Mouse (Mus musculus): ENCODE results near the gene Crebl2. TPM values are rescaled to one million over a fixed set of nuclear protein-coding genes. Genes with fewer than 3 reads are reported as not detected.

Gene Crebl2
- total RNA-seq, 2 experiments from 2014 or later, result 19.4 to 19.5 TPM

GRCm38 (mm10) chr6:134870887-134871286 lies 40.9 kb downstream of the Crebl2 start:
- no peak for DNase-seq (ENCODE audit: low spot score in 2 of 2)

GRCm38 (mm10) chr6:134872236-134872635 lies 42.3 kb downstream of the Crebl2 start:
- DNase-seq (ENCODE audit: low spot score in 2 of 2), result no peak

- no peak for DNase-seq (ENCODE audit: low spot score in 2 of 2)
Measured at GRCm38 (mm10) chr6:134873018-134873417, 43.1 kb downstream of the Crebl2 start.

- DNase-seq (ENCODE audit: low spot score in 2 of 2), result no peak
Measured at GRCm38 (mm10) chr6:134876795-134877194, 46.8 kb downstream of the Crebl2 start.

GRCm38 (mm10) chr6:134877276-134877675 lies 47.3 kb downstream of the Crebl2 start:
- no peak for DNase-seq (ENCODE audit: low spot score in 2 of 2)

- DNase-seq (ENCODE audit: low spot score in 2 of 2), result no peak
Measured at GRCm38 (mm10) chr6:134877892-134878291, 47.9 kb downstream of the Crebl2 start.

GRCm38 (mm10) chr6:134879556-134879955 lies 49.6 kb downstream of the Crebl2 start:
- DNase-seq (ENCODE audit: low spot score in 2 of 2), result no peak

- peak in 1 of 2 experiments; percentile 39 for DNase-seq (ENCODE audit: low spot score in 2 of 2)
Measured at GRCm38 (mm10) chr6:134880046-134880445, 50.1 kb downstream of the Crebl2 start.

- DNase-seq (ENCODE audit: low spot score in 2 of 2), result no peak
Measured at GRCm38 (mm10) chr6:134883661-134884060, 53.7 kb downstream of the Crebl2 start.

GRCm38 (mm10) chr6:134885515-134885914 lies 55.6 kb downstream of the Crebl2 start:
- no peak for DNase-seq (ENCODE audit: low spot score in 2 of 2)

- no peak for DNase-seq (ENCODE audit: low spot score in 2 of 2)
Measured at GRCm38 (mm10) chr6:134886475-134886874, 56.5 kb downstream of the Crebl2 start.

- DNase-seq (ENCODE audit: low spot score in 2 of 2), result peak; percentile 24 to 40
Measured at GRCm38 (mm10) chr6:134887008-134887407, 57.1 kb downstream of the Crebl2 start.

GRCm38 (mm10) chr6:134887711-134888449 lies 57.9 kb downstream of the Crebl2 start:
- DNase-seq (ENCODE audit: low spot score in 2 of 2), result peak; percentile 78 to 94

GRCm38 (mm10) chr6:134888563-134889017 lies 58.6 kb downstream of the Crebl2 start:
- DNase-seq (ENCODE audit: low spot score in 2 of 2), result peak; percentile 63 to 77

- no peak for DNase-seq (ENCODE audit: low spot score in 2 of 2)
Measured at GRCm38 (mm10) chr6:134889763-134890162, 59.8 kb downstream of the Crebl2 start.

GRCm38 (mm10) chr6:134890436-134890835 lies 60.5 kb downstream of the Crebl2 start:
- no peak for DNase-seq (ENCODE audit: low spot score in 2 of 2)

- no peak for DNase-seq (ENCODE audit: low spot score in 2 of 2)
Measured at GRCm38 (mm10) chr6:134896570-134897436, 66.8 kb downstream of the Crebl2 start.

GRCm38 (mm10) chr6:134897443-134898094 lies 67.6 kb downstream of the Crebl2 start:
- peak; percentile 96 to 98 for DNase-seq (ENCODE audit: low spot score in 2 of 2)

GRCm38 (mm10) chr6:134898095-134898965 lies 68.4 kb downstream of the Crebl2 start, which contains the start of gene Gpr19:
Gpr19 (minus strand) TSS chr6:134898578.
- peak; percentile 85 to 92 for DNase-seq (ENCODE audit: low spot score in 2 of 2)

- DNase-seq (ENCODE audit: low spot score in 2 of 2), result no peak
Measured at GRCm38 (mm10) chr6:134903368-134903767, 73.4 kb downstream of the Crebl2 start.

Data from layer of hippocampus, postnatal 14 days (tissue).